ENCODE assay signal across 9 mouse cellular contexts in the genomic region with DNA sequence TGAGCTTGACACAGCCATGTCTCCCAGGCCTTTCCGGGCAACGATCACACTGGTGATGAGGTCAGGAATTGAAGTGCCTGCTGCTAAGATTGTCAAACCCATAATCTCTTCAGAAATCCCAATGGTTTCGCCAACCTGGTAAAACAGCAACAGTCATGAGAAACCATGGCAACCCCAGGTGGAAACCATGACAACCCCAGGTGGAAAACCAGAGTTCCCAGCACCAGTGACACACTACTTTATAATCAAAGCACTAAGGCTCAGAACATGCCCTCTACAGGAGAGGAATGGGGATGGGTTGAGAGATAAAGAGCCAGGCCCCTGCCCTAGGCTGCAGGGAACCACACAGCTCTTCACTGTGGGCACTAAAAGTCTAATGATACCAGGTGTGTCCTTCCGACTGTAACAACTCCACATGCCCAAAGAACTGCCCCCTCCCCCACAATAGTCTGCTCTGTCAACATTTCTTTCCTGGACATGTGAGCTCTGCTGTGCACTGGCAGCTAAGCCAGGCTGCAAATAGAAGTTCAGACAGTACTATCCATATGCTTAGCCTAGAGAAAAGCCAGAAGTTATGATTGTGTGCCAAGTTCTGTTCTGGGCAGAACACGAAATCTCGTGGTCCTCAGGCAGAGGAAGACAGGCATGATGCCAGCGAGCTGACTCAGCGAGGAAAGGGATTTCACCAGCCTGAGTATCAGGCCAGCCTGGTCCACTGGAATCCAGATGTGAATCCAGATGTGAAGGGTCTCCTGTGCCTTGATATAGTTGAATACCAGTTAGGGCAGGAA. TPM values are rescaled to one million over a fixed set of nuclear protein-coding genes. Genes with fewer than 3 reads are reported as not detected.
DNase-seq lines count a peak whose midpoint lies in the region; ATAC-seq lines count a peak whose summit lies in the region.
"Had no signal": no experiment of that assay in that cellular context is flagged by ENCODE, and none has a peak within 500 bp of the region (broad histone marks: within the 10 kb centered on the region; RNA-seq: fewer than 3 reads in every experiment).

No protein-coding gene starts in this region.

- ATAC-seq in megakaryocyte, adult 5-6 weeks (ENCODE audit: poor library complexity, severe bottlenecking) = no peak
- ATAC-seq in cerebellum, adult (ENCODE audit: insufficient number of reproducible peaks, low FRiP score, low TSS enrichment) = peak; percentile 58; the same call in 1 of the 2 replicates
- ATAC-seq in megakaryocyte-erythroid progenitor cell, adult 5-6 weeks (replicated peaks; ENCODE audit: low FRiP score, low TSS enrichment, poor library complexity, severe bottlenecking) = 0 out of 2 replicates have a peak, but pooled peaks have one; percentile 12

- H3K27me3 ChIP-seq in megakaryocyte, embryonic 14.5 days (replicated peaks) = no peaks in the 10 kb centered on the region

- H3K9me3 ChIP-seq in megakaryocyte, embryonic 14.5 days = no peaks in the 10 kb centered on the region
- H3K9me3 ChIP-seq: midbrain, embryonic 12.5 days had no signal

- peaks cover 85% of the 10 kb centered on the region for H3K4me1 ChIP-seq in megakaryocyte, embryonic 14.5 days

- H3K4me3 ChIP-seq in megakaryocyte, embryonic 14.5 days (replicated peaks) = peak overlapping the region; percentile 51
- H3K4me3 ChIP-seq: midbrain, embryonic 12.5 days had no signal

- DNase-seq in frontal cortex, postnatal 14 days (ENCODE audit: low spot score in 2 of 2) = peak; percentile 64 to 71
- peak; percentile 58 to 77 for DNase-seq in layer of hippocampus, postnatal 14 days (ENCODE audit: low spot score in 2 of 2)
- no peak for DNase-seq in spleen, postnatal 10 days (ENCODE audit: low spot score in 2 of 2)
- DNase-seq in thymus, postnatal 10 days (ENCODE audit: low spot score in 2 of 2) = no peak

- H3K36me3 ChIP-seq in megakaryocyte, embryonic 14.5 days (replicated peaks; ENCODE audit: low read length) = peaks cover 37% of the 10 kb centered on the region
- H3K36me3 ChIP-seq: midbrain, embryonic 12.5 days had no signal

RNA-seq across cellular contexts. Expression of a gene that starts 25.0 kb away (rescaled TPM):
- polyA plus RNA-seq in megakaryocyte, embryonic 14.5 days (2012; ENCODE audit: insufficient read depth, low replicate concordance) = 0.85 TPM in 1 of 2 replicates, not detected in the other
- total RNA-seq in megakaryocyte, adult 5-6 weeks (2015) = not detected in 2 replicates
- not detected in 2 replicates for total RNA-seq in megakaryocyte, adult 5-6 weeks (2017)
- total RNA-seq in layer of hippocampus, postnatal 14 days (2021) = under 1 TPM; 0.12 to 0.28 TPM
- total RNA-seq in megakaryocyte-erythroid progenitor cell, adult 5-6 weeks (2014; fragmentation: Nextera tagmentation) = not detected in 2 replicates
- not detected in 2 replicates for total RNA-seq in megakaryocyte-erythroid progenitor cell, adult 5-6 weeks (2017)
- polyA plus RNA-seq: midbrain, embryonic 12.5 days had no signal

RNA-seq across cellular contexts. Expression of a gene that starts 34.3 kb away (rescaled TPM):
- polyA plus RNA-seq in megakaryocyte, embryonic 14.5 days (2012; ENCODE audit: insufficient read depth, low replicate concordance) = 37.0 and 41.7 TPM in 2 replicates
- total RNA-seq in megakaryocyte, adult 5-6 weeks (2015) = 21.5 and 25.4 TPM in 2 replicates
- 20.7 and 24.0 TPM in 2 replicates for total RNA-seq in megakaryocyte, adult 5-6 weeks (2017)
- total RNA-seq in layer of hippocampus, postnatal 14 days (2021) = 10 to 100 TPM; 22.4 to 25.0 TPM
- 31.8 and 39.6 TPM in 2 replicates for total RNA-seq in megakaryocyte-erythroid progenitor cell, adult 5-6 weeks (2014; fragmentation: Nextera tagmentation)
- total RNA-seq in megakaryocyte-erythroid progenitor cell, adult 5-6 weeks (2017) = 31.6 and 43.1 TPM in 2 replicates

Comparison
In these comparisons a context has a peak if more than half of its experiments do, and no peak if none do; other contexts are left out.
1. DNase-seq: peak in frontal cortex, postnatal 14 days (2 of 2) and layer of hippocampus, postnatal 14 days (2 of 2); none in spleen, postnatal 10 days (0 of 2) and thymus, postnatal 10 days (0 of 2).